Mouse (Mus musculus): Measurements from ENCODE around the gene Ipo13.

GRCm38 (mm10) chr4:117871787-117872186, 43.0 kb downstream of the Ipo13 start:
- no peak for TF ChIP-seq CTCF (IDR thresholded peaks at IDR 0.05; ENCODE audit: borderline replicate concordance, control insufficient read depth, extremely low read depth, insufficient read depth, low read length, poor library complexity)
- no peak for TF ChIP-seq POLR2A (IDR thresholded peaks at IDR 0.05; ENCODE audit: control insufficient read depth, extremely low read depth, insufficient read depth, low read length, poor library complexity)
